Mouse (Mus musculus): ENCODE data around the gene Tfdp2. TPM values are rescaled to one million over a fixed set of nuclear protein-coding genes. Genes with fewer than 3 reads are reported as not detected.

Tfdp2 gene
- polyA plus RNA-seq, 1 experiment: 5.6 TPM

DNA sequence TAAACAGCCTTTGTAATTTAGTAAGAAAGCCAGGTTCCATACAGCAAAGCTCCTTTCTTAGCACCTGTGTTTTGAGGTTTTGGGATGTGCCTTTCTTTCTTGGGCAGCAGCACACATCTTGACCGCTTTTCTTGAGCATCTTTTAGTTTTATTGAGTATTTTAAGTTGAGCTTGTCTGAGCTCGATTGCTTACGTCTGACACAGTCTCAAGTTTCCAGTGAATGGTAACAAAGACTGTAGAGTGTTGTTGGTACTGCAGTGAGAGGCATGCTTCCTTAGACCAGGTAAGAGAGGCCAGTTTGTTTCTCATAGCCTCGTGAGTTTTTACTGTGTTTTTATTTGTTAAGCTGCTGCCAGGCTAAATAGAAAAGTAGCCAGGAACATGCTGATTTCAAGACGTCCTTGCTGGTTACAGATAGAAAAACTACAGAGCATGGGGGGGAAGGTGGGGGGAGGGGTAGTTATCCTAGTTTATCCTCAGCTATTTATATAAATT is 63.0 kb downstream of the Tfdp2 start:
- no peaks in the 10 kb centered on the region for H3K36me3 ChIP-seq (ENCODE audit: control insufficient read depth, insufficient read depth)
- H3K4me3 ChIP-seq: peak overlapping the region; percentile 24
- no peak for TF ChIP-seq TCF3 (IDR thresholded peaks at IDR 0.05; ENCODE audit: insufficient read length, low read depth)
- no peak for TF ChIP-seq E2F4 (IDR thresholded peaks at IDR 0.05; ENCODE audit: insufficient read depth)
- TF ChIP-seq POLR2A (IDR thresholded peaks at IDR 0.05; ENCODE audit: insufficient read length, low read depth): no peak
- no peak for TF ChIP-seq CEBPB (IDR thresholded peaks at IDR 0.05; ENCODE audit: insufficient read depth, poor library complexity, severe bottlenecking)
- no peak for TF ChIP-seq SRF (IDR thresholded peaks at IDR 0.05; ENCODE audit: control insufficient read depth, insufficient read length, low read depth)
- no peak for TF ChIP-seq MYOD1 (IDR thresholded peaks at IDR 0.05; ENCODE audit: control insufficient read depth in 1 of 3, insufficient read length in 2 of 3, low read depth in 2 of 3)
- TF ChIP-seq MYOG (IDR thresholded peaks at IDR 0.05; ENCODE audit: control insufficient read depth in 1 of 3, insufficient read depth in 1 of 3, insufficient read length in 2 of 3, low read depth in 2 of 3): no peak
- TF ChIP-seq REST (IDR thresholded peaks at IDR 0.05; ENCODE audit: insufficient read depth, insufficient read length): no peak
- no peak for TF ChIP-seq TCF12 (IDR thresholded peaks at IDR 0.05; ENCODE audit: insufficient read depth, poor library complexity, severe bottlenecking)
- TF ChIP-seq USF1 (IDR thresholded peaks at IDR 0.05; ENCODE audit: low read depth): no peak
- no peak for TF ChIP-seq MAX (IDR thresholded peaks at IDR 0.05; ENCODE audit: low read depth)
- TF ChIP-seq POLR2AphosphoS2 (IDR thresholded peaks at IDR 0.05; ENCODE audit: insufficient read length, low read depth): no peak

DNA sequence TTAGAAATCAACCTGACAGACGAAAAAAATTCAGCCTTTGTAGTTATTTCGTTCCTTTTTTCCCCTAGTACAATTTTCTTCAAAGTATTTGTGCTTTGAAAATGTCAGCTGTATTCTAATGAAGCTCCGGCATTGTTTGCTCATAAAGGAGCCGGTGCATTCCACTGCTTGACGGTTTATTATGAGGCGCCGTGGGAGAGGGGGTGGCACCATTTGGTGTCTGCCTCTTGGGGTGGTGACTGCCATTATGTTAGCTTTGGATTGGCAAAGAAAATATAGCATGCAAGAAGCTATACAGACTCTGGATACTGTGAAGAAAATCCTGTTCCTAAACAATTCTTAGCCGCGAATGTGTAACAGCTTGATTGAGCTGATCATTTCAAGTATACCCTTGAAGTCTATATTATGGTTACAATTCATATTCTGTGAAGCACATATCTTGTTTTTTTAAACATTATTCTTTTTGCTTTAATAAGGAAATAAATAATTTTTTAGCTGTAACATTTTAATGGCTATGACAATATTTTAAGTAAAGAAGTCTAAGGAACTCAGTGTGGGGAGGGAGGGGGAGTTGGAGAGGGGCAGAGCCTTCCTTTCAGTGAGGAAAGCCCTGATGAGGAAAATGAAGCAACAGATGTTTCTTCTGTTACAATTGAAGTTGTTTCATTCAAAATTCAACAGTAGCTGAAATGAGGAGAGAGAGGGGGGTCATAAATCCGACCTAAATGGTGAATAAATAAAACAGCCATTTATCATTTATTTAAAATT is 63.9 kb downstream of the Tfdp2 start:
- no peak overlapping the region for H3ac ChIP-seq (ENCODE audit: control insufficient read depth, insufficient read length)
- TF ChIP-seq MYOD1 (IDR thresholded peaks at IDR 0.05; ENCODE audit: control insufficient read depth in 1 of 3, insufficient read length in 2 of 3, low read depth in 2 of 3) (no peak), REST (IDR thresholded peaks at IDR 0.05; ENCODE audit: insufficient read depth, insufficient read length) (no peak), SRF (IDR thresholded peaks at IDR 0.05; ENCODE audit: control insufficient read depth, insufficient read length, low read depth) (no peak), CEBPB (IDR thresholded peaks at IDR 0.05; ENCODE audit: insufficient read depth, poor library complexity, severe bottlenecking) (no peak), POLR2AphosphoS2 (IDR thresholded peaks at IDR 0.05; ENCODE audit: insufficient read length, low read depth) (no peak), MYOG (IDR thresholded peaks at IDR 0.05; ENCODE audit: control insufficient read depth in 1 of 3, insufficient read depth in 1 of 3, insufficient read length in 2 of 3, low read depth in 2 of 3) (no peak), TCF12 (IDR thresholded peaks at IDR 0.05; ENCODE audit: insufficient read depth, poor library complexity, severe bottlenecking) (no peak), TCF3 (IDR thresholded peaks at IDR 0.05; ENCODE audit: insufficient read length, low read depth) (no peak)
- no peaks in the 10 kb centered on the region for H3K27me3 ChIP-seq (ENCODE audit: control insufficient read depth, insufficient read depth, insufficient read length)
- peak overlapping the region; percentile 24 for H3K4me3 ChIP-seq
- peak overlapping the region; percentile 46 for H3K4me2 ChIP-seq (ENCODE audit: low read depth)
- no peaks in the 10 kb centered on the region for H3K79me2 ChIP-seq (ENCODE audit: control insufficient read depth, insufficient read depth)
- H3K36me3 ChIP-seq (ENCODE audit: control insufficient read depth, insufficient read depth): no peaks in the 10 kb centered on the region

More for the DNA sequence above, 63.0 kb downstream of the Tfdp2 start:
- H3ac ChIP-seq (ENCODE audit: control insufficient read depth, insufficient read length): no peak overlapping the region
- H3K27me3 ChIP-seq (ENCODE audit: control insufficient read depth, insufficient read depth, insufficient read length): no peaks in the 10 kb centered on the region
- H3K4me2 ChIP-seq (ENCODE audit: low read depth): peak overlapping the region; percentile 46
- H3K79me2 ChIP-seq (ENCODE audit: control insufficient read depth, insufficient read depth): no peaks in the 10 kb centered on the region

DNA sequence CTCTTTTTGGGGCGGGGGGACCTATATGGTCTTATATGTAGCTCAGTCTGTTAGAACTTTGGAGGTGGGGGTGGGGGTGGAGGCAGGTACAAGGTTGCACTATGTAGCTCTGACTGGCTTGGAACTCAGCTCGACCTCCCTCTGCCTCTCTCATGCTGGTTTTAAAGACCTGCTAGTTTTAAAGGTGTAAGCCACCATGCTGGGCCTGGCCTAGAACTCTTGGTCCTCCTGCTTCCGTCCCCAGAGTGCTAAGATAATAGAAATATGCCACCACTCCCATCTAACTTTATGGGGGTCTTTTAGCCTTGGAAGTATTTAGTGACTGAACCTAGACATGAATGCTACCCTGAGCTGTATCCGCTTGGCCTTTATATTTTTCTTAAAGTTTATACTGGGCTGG is 65.0 kb downstream of the Tfdp2 start:
- no peaks in the 10 kb centered on the region for H3K27me3 ChIP-seq (ENCODE audit: control insufficient read depth, insufficient read depth, insufficient read length)
- no peaks in the 10 kb centered on the region for H3K79me2 ChIP-seq (ENCODE audit: control insufficient read depth, insufficient read depth)
- no peaks in the 10 kb centered on the region for H3K36me3 ChIP-seq (ENCODE audit: control insufficient read depth, insufficient read depth)
- H3ac ChIP-seq (ENCODE audit: control insufficient read depth, insufficient read length): no peak overlapping the region
- H3K4me3 ChIP-seq: no peak overlapping the region
- no peak overlapping the region for H3K4me2 ChIP-seq (ENCODE audit: low read depth)
- TF ChIP-seq SRF (IDR thresholded peaks at IDR 0.05; ENCODE audit: control insufficient read depth, insufficient read length, low read depth): no peak
- TF ChIP-seq USF1 (IDR thresholded peaks at IDR 0.05; ENCODE audit: low read depth): no peak
- no peak for TF ChIP-seq MAX (IDR thresholded peaks at IDR 0.05; ENCODE audit: low read depth)
- no peak for TF ChIP-seq POLR2AphosphoS2 (IDR thresholded peaks at IDR 0.05; ENCODE audit: insufficient read length, low read depth)
- no peak for TF ChIP-seq MYOG (IDR thresholded peaks at IDR 0.05; ENCODE audit: control insufficient read depth in 1 of 3, insufficient read depth in 1 of 3, insufficient read length in 2 of 3, low read depth in 2 of 3)
- TF ChIP-seq REST (IDR thresholded peaks at IDR 0.05; ENCODE audit: insufficient read depth, insufficient read length): no peak
- TF ChIP-seq E2F4 (IDR thresholded peaks at IDR 0.05; ENCODE audit: insufficient read depth): no peak
- TF ChIP-seq MYOD1 (IDR thresholded peaks at IDR 0.05; ENCODE audit: control insufficient read depth in 1 of 3, insufficient read length in 2 of 3, low read depth in 2 of 3): no peak
- no peak for TF ChIP-seq TCF12 (IDR thresholded peaks at IDR 0.05; ENCODE audit: insufficient read depth, poor library complexity, severe bottlenecking)

GRCm38 (mm10) chr9:96261980-96262379 is 65.9 kb downstream of the Tfdp2 start:
- no peaks in the 10 kb centered on the region for H3K79me2 ChIP-seq (ENCODE audit: control insufficient read depth, insufficient read depth)
- H3K27me3 ChIP-seq (ENCODE audit: control insufficient read depth, insufficient read depth, insufficient read length): no peaks in the 10 kb centered on the region
- H3ac ChIP-seq (ENCODE audit: control insufficient read depth, insufficient read length): no peak overlapping the region
- H3K4me2 ChIP-seq (ENCODE audit: low read depth): no peak overlapping the region
- H3K4me3 ChIP-seq: no peak overlapping the region
- no peaks in the 10 kb centered on the region for H3K36me3 ChIP-seq (ENCODE audit: control insufficient read depth, insufficient read depth)
- TF ChIP-seq MYOG (IDR thresholded peaks at IDR 0.05; ENCODE audit: control insufficient read depth in 1 of 3, insufficient read depth in 1 of 3, insufficient read length in 2 of 3, low read depth in 2 of 3) (no peak), MYOD1 (IDR thresholded peaks at IDR 0.05; ENCODE audit: control insufficient read depth in 1 of 3, insufficient read length in 2 of 3, low read depth in 2 of 3) (no peak), REST (IDR thresholded peaks at IDR 0.05; ENCODE audit: insufficient read depth, insufficient read length) (no peak), SRF (IDR thresholded peaks at IDR 0.05; ENCODE audit: control insufficient read depth, insufficient read length, low read depth) (no peak), USF1 (IDR thresholded peaks at IDR 0.05; ENCODE audit: low read depth) (no peak), TCF3 (IDR thresholded peaks at IDR 0.05; ENCODE audit: insufficient read length, low read depth) (no peak)

Measured in myocyte (in vitro differentiated cells).